Comparison of ENCODE assay signal across 13 mouse cellular contexts in genomic region chr8:46566914-46567529, GRCm38 (mm10). TPM values are rescaled to one million over a fixed set of nuclear protein-coding genes. Genes with fewer than 3 reads are reported as not detected.
DNase-seq lines count a peak whose midpoint lies in the region; TF ChIP-seq lines count a peak whose summit lies in the region.
"Had no signal": no experiment of that assay in that cellular context is flagged by ENCODE, and none has a peak within 500 bp of the region (broad histone marks: within the 10 kb centered on the region; RNA-seq: fewer than 3 reads in every experiment).

No protein-coding gene starts in this region.

- intact Hi-C loops in gastrocnemius, adult 2 months (cut with DNase I), result no loop called here

- H3K4me3 ChIP-seq in gastrocnemius, adult 2 months, result no peak overlapping the region
- H3K4me3 ChIP-seq: limb, embryonic 12.5 days; myocyte had no signal

- DNase-seq in gastrocnemius, adult 2 months, result peak; percentile 70
- no peak for DNase-seq in gastrocnemius, postnatal 10 days
- peak; percentile 52 to 78 for DNase-seq in frontal cortex, postnatal 10 days (ENCODE audit: low spot score in 2 of 2)
- DNase-seq in layer of hippocampus, postnatal 36 days, result peak; percentile 79
- peak; percentile 74 for DNase-seq in right cerebral cortex, postnatal 25 days
- DNase-seq in embryo, embryonic 9.5 days (ENCODE audit: extremely low spot score), result no peak
- DNase-seq in spleen, adult 12 weeks (ENCODE audit: low spot score), result no peak
- no peak for DNase-seq in natural killer cell, adult 2 months (ENCODE audit: low spot score in 2 of 2)
- DNase-seq: B cell, adult 2 months; heart, adult 18-20 months; kidney, adult 11 months had no signal

- H3K27ac ChIP-seq in gastrocnemius, adult 2 months, result peak overlapping the region; percentile 31; the same call in 1 of the 2 replicates
- H3K27ac ChIP-seq: limb, embryonic 12.5 days had no signal

- TF ChIP-seq CTCF in gastrocnemius, adult 2 months (IDR thresholded peaks at IDR 0.05), result no peak

RNA-seq across cellular contexts. Expression of gene Cenpu, which starts 15.2 kb away (rescaled TPM):
- under 1 TPM in 1 of 2 experiments, not detected in 1; 0.31 TPM for total RNA-seq in gastrocnemius, adult 2 months (2021)
- total RNA-seq in gastrocnemius, postnatal 10 days (2021), result 1 to 10 TPM; 2.1 to 2.5 TPM
- 1 to 10 TPM; 1.2 to 4.0 TPM for total RNA-seq in layer of hippocampus, postnatal 36 days (2021)

RNA-seq across cellular contexts. Expression of gene Primpol, which starts 50.0 kb away (rescaled TPM):
- 1 to 10 TPM; 1.4 to 2.1 TPM for total RNA-seq in gastrocnemius, adult 2 months (2021)
- total RNA-seq in gastrocnemius, postnatal 10 days (2021), result 1 to 10 TPM; 5.1 TPM
- 1 to 10 TPM; 4.2 to 4.8 TPM for total RNA-seq in layer of hippocampus, postnatal 36 days (2021)

RNA-seq across cellular contexts. Expression of gene Casp3, which starts 50.1 kb away (rescaled TPM):
- total RNA-seq in gastrocnemius, adult 2 months (2021), result 1 to 10 TPM; 1.3 to 1.8 TPM
- 10 to 100 TPM; 13.1 to 18.4 TPM for total RNA-seq in gastrocnemius, postnatal 10 days (2021)
- total RNA-seq in layer of hippocampus, postnatal 36 days (2021), result 10 to 100 TPM in 1 of 2 experiments, 1 to 10 TPM in 1; 9.8 to 12.7 TPM

Comparison
In these comparisons a context has a peak if more than half of its experiments do, and no peak if none do; other contexts are left out.
1. DNase-seq: peak in gastrocnemius, adult 2 months (single experiment), frontal cortex, postnatal 10 days (2 of 2), layer of hippocampus, postnatal 36 days (2 of 2) and right cerebral cortex, postnatal 25 days (single experiment); none in gastrocnemius, postnatal 10 days (single experiment), embryo, embryonic 9.5 days (single experiment), spleen, adult 12 weeks (single experiment) and natural killer cell, adult 2 months (0 of 2).